Mouse (Mus musculus): Measurements from ENCODE around the gene Igf1. TPM values are rescaled to one million over a fixed set of nuclear protein-coding genes. Genes with fewer than 3 reads are reported as not detected.

Gene Igf1
- polyA plus RNA-seq, 1 experiment: 21.7 TPM

DNA sequence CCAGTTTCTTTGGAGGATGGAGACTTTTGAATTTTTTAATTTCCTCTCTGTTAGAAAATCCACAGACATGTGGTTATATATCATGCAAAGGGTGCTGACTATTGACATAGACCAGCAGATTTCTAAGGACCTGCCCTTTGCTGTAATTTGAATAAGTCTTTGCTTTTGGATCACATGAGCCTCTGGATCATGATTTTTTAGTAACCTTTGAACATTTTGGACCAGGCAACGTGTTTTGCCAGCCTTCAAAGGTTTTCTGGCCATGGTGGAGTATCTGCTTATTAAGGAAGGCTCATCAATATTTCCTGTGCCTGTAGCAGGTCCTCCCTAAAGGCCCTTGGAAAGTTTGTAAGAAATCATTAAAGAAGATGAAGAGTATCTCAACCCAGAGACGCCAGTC, 37.3 kb downstream of the Igf1 start:
- 58% methylated on average over 2 of the region's 2 CpGs for WGBS

DNA sequence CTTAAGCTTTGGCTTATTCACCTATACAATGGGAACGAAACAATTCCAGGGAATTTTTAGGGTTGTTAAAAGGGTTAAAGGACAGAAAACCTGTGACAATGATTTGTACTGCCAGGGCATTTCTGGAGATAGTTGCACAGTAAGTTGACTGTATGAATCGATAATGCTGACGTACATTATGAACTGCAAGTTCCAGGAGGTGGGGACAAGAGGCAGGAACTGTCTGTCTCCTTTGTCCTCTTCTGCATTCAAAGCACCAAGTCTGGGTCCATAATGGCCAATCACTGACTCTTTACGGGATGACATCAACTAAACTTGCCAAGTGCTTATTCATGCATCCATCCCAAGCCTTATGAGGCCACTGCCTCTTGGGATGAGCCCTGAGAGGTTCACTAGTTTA, 39.3 kb downstream of the Igf1 start:
- H3K27ac ChIP-seq (ENCODE audit: control insufficient read depth, insufficient read depth, low read depth, low read length, poor library complexity): no peak overlapping the region
- no peaks in the 10 kb centered on the region for H3K4me1 ChIP-seq (ENCODE audit: control insufficient read depth, insufficient read depth, low read length)
- TF ChIP-seq CTCF (IDR thresholded peaks at IDR 0.05; ENCODE audit: control insufficient read depth, insufficient read depth, low read length) (no peak), POLR2A (IDR thresholded peaks at IDR 0.05; ENCODE audit: borderline replicate concordance, control insufficient read depth, low read depth, low read length) (no peak)
- WGBS: 83% methylated on average over 4 of the region's 4 CpGs
- no peak overlapping the region for H3K4me3 ChIP-seq (replicated peaks; ENCODE audit: control insufficient read depth, low read depth, low read length)

More for the DNA sequence above, 37.3 kb downstream of the Igf1 start:
- Histone ChIP-seq H3K27ac (ENCODE audit: control insufficient read depth, insufficient read depth, low read depth, low read length, poor library complexity) (no peak overlapping the region), H3K4me3 (replicated peaks; ENCODE audit: control insufficient read depth, low read depth, low read length) (no peak overlapping the region), H3K4me1 (ENCODE audit: control insufficient read depth, insufficient read depth, low read length) (no peaks in the 10 kb centered on the region)
- TF ChIP-seq POLR2A (IDR thresholded peaks at IDR 0.05; ENCODE audit: borderline replicate concordance, control insufficient read depth, low read depth, low read length): no peak
- no peak for TF ChIP-seq CTCF (IDR thresholded peaks at IDR 0.05; ENCODE audit: control insufficient read depth, insufficient read depth, low read length)

DNA sequence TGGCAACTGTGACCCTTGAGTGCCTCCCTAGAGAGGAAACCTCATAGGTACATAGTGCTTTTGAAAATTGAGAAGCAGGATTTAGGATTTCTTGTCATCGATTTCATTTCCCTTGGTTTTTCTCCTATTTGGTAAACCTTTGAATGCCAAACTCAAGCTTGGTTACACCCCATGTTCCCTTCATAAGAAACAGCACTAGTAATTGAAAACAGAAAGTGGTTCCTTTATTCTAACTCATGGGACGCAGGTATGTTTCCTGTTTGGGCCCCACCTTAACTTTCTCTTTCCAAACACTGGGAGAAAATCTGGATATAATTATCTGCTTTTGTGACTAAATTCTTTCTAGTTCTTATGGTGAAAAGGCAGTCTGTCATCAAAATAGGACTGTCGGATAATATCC, 40.8 kb downstream of the Igf1 start:
- WGBS: 82% methylated on average over 3 of the region's 3 CpGs

DNA sequence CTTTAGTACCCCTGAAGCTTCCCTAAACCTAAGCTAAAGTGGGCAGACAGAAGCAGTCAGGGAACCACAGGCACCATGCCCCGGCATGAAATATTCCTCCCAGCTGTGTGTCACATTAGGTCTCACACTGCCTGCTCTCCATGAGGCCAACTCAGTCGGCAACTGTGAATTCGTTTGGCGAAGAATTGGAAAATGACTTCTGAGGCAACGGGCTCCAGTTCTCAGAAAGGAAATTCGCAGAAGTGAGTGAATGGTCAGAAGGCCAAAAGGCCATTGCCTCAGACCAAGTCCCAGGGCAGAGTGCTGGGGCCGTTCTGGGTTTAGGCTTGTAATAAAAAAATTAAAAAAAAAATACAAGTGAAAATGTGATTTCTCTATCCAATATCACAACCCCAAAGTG, 43.9 kb downstream of the Igf1 start:
- no peaks in the 10 kb centered on the region for H3K4me1 ChIP-seq (ENCODE audit: control insufficient read depth, insufficient read depth, low read length)
- H3K4me3 ChIP-seq (replicated peaks; ENCODE audit: control insufficient read depth, low read depth, low read length): no peak overlapping the region
- WGBS: 80% methylated on average over 7 of the region's 7 CpGs
- H3K27ac ChIP-seq (ENCODE audit: control insufficient read depth, insufficient read depth, low read depth, low read length, poor library complexity): no peak overlapping the region
- TF ChIP-seq POLR2A (IDR thresholded peaks at IDR 0.05; ENCODE audit: borderline replicate concordance, control insufficient read depth, low read depth, low read length) (no peak), CTCF (IDR thresholded peaks at IDR 0.05; ENCODE audit: control insufficient read depth, insufficient read depth, low read length) (no peak)

More for the DNA sequence above, 40.8 kb downstream of the Igf1 start:
- H3K4me1 ChIP-seq (ENCODE audit: control insufficient read depth, insufficient read depth, low read length): no peaks in the 10 kb centered on the region
- no peak overlapping the region for H3K27ac ChIP-seq (ENCODE audit: control insufficient read depth, insufficient read depth, low read depth, low read length, poor library complexity)
- TF ChIP-seq CTCF (IDR thresholded peaks at IDR 0.05; ENCODE audit: control insufficient read depth, insufficient read depth, low read length) (no peak), POLR2A (IDR thresholded peaks at IDR 0.05; ENCODE audit: borderline replicate concordance, control insufficient read depth, low read depth, low read length) (no peak)
- no peak overlapping the region for H3K4me3 ChIP-seq (replicated peaks; ENCODE audit: control insufficient read depth, low read depth, low read length)

DNA sequence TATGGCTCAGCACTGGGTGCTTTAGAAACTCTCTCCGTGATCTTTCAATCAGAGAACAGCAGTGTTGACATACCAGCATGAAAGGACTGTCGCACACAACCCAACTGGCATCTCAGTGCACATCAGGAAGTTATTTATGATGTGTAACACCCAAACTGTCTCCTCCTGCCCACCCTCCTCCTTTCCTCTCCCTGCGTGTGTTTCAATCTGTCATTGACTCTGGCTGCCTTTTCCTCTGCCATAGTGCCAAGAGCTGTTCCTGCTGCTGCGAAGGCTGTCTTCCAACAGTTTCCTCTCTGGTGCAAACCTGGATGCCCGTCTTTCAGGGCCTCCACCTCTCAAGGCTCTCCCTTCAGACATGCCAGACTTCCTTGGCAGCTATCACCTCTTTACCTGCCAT, 46.3 kb downstream of the Igf1 start:
- WGBS: 64% methylated on average over 5 of the region's 5 CpGs
- H3K27ac ChIP-seq (ENCODE audit: control insufficient read depth, insufficient read depth, low read depth, low read length, poor library complexity): no peak overlapping the region
- H3K4me3 ChIP-seq (replicated peaks; ENCODE audit: control insufficient read depth, low read depth, low read length): no peak overlapping the region
- H3K4me1 ChIP-seq (ENCODE audit: control insufficient read depth, insufficient read depth, low read length): no peaks in the 10 kb centered on the region
- no peak for TF ChIP-seq CTCF (IDR thresholded peaks at IDR 0.05; ENCODE audit: control insufficient read depth, insufficient read depth, low read length)
- no peak for TF ChIP-seq POLR2A (IDR thresholded peaks at IDR 0.05; ENCODE audit: borderline replicate concordance, control insufficient read depth, low read depth, low read length)

- H3K4me3 ChIP-seq (replicated peaks; ENCODE audit: control insufficient read depth, low read depth, low read length): no peak overlapping the region
- H3K27ac ChIP-seq (ENCODE audit: control insufficient read depth, insufficient read depth, low read depth, low read length, poor library complexity): no peak overlapping the region
- H3K4me1 ChIP-seq (ENCODE audit: control insufficient read depth, insufficient read depth, low read length): no peaks in the 10 kb centered on the region
- WGBS: 73% methylated on average over 3 of the region's 3 CpGs
- no peak for TF ChIP-seq POLR2A (IDR thresholded peaks at IDR 0.05; ENCODE audit: borderline replicate concordance, control insufficient read depth, low read depth, low read length)
- TF ChIP-seq CTCF (IDR thresholded peaks at IDR 0.05; ENCODE audit: control insufficient read depth, insufficient read depth, low read length): no peak
These were observed 47.0 kb downstream of the Igf1 start for GRCm38 (mm10) chr10:87905087-87905486.

GRCm38 (mm10) chr10:87906121-87906520, 48.1 kb downstream of the Igf1 start:
- WGBS: 84% methylated on average over 3 of the region's 3 CpGs
- no peak overlapping the region for H3K4me3 ChIP-seq (replicated peaks; ENCODE audit: control insufficient read depth, low read depth, low read length)
- H3K27ac ChIP-seq (ENCODE audit: control insufficient read depth, insufficient read depth, low read depth, low read length, poor library complexity): no peak overlapping the region
- TF ChIP-seq POLR2A (IDR thresholded peaks at IDR 0.05; ENCODE audit: borderline replicate concordance, control insufficient read depth, low read depth, low read length) (no peak), CTCF (IDR thresholded peaks at IDR 0.05; ENCODE audit: control insufficient read depth, insufficient read depth, low read length) (no peak)
- no peaks in the 10 kb centered on the region for H3K4me1 ChIP-seq (ENCODE audit: control insufficient read depth, insufficient read depth, low read length)

- Histone ChIP-seq H3K27ac (ENCODE audit: control insufficient read depth, insufficient read depth, low read depth, low read length, poor library complexity) (no peak overlapping the region), H3K4me3 (replicated peaks; ENCODE audit: control insufficient read depth, low read depth, low read length) (no peak overlapping the region)
- WGBS: 86% methylated on average over 2 of the region's 2 CpGs
These were observed 48.8 kb downstream of the Igf1 start for GRCm38 (mm10) chr10:87906757-87907307.

DNA sequence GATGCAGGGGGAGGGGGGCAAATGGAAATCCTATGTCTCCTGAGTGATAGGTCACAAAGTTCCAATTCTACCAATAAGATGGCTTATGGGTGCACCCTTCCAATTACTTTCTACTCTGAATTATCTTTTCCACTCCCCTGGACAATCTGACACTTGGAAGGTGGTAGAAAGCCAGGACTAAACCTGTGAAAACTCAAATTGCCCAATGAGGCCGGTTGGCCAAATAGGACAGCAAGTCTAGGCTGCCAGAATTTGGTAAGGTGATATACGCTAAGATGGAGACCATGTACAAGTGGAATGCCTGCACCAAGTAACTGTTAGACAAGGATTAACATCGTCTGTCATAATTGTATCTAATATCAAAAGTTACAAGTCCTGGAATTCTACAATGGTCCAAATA, 55.8 kb downstream of the Igf1 start:
- 79% methylated on average over 3 of the region's 3 CpGs for WGBS
- no peak for TF ChIP-seq POLR2A (IDR thresholded peaks at IDR 0.05; ENCODE audit: borderline replicate concordance, control insufficient read depth, low read depth, low read length)
- TF ChIP-seq CTCF (IDR thresholded peaks at IDR 0.05; ENCODE audit: control insufficient read depth, insufficient read depth, low read length): no peak
- no peaks in the 10 kb centered on the region; the same call in 1 of the 2 replicates for H3K4me1 ChIP-seq (ENCODE audit: control insufficient read depth, insufficient read depth, low read length)
- no peak overlapping the region for H3K27ac ChIP-seq (ENCODE audit: control insufficient read depth, insufficient read depth, low read depth, low read length, poor library complexity)
- H3K4me3 ChIP-seq (replicated peaks; ENCODE audit: control insufficient read depth, low read depth, low read length): no peak overlapping the region

More at GRCm38 (mm10) chr10:87906757-87907307, 48.8 kb downstream of the Igf1 start:
- no peak for TF ChIP-seq CTCF (IDR thresholded peaks at IDR 0.05; ENCODE audit: control insufficient read depth, insufficient read depth, low read length)
- no peak for TF ChIP-seq POLR2A (IDR thresholded peaks at IDR 0.05; ENCODE audit: borderline replicate concordance, control insufficient read depth, low read depth, low read length)
- no peaks in the 10 kb centered on the region for H3K4me1 ChIP-seq (ENCODE audit: control insufficient read depth, insufficient read depth, low read length)
